Mouse (Mus musculus): ENCODE measurements around the gene Ptprd. TPM values are rescaled to one million over a fixed set of nuclear protein-coding genes. Genes with fewer than 3 reads are reported as not detected.

Ptprd gene
- polyA plus RNA-seq, 1 experiment from 2014 or later: 6.3 TPM

GRCm38 (mm10) chr4:75953349-75954060 is 2258.3 kb downstream of the Ptprd start:
- no peaks in the 10 kb centered on the region for H3K9me3 ChIP-seq (replicated peaks; ENCODE audit: control insufficient read depth, low read length)
- no peak for ATAC-seq (ENCODE audit: low read depth)
- no peak overlapping the region for H3K4me2 ChIP-seq (ENCODE audit: low read depth, low read length)
- WGBS (ENCODE audit: insufficient replicate concordance): 63% methylated on average over 6 of the region's 6 CpGs
- no peaks in the 10 kb centered on the region for H3K27me3 ChIP-seq (ENCODE audit: control insufficient read depth, insufficient read depth, low read depth, low read length)
- no peaks in the 10 kb centered on the region for H3K36me3 ChIP-seq (ENCODE audit: control insufficient read depth, insufficient read depth)
- no peaks in the 10 kb centered on the region for H3K4me1 ChIP-seq (ENCODE audit: control insufficient read depth, low read depth, low read length)
- no peak overlapping the region for H3K4me3 ChIP-seq (ENCODE audit: low read depth, low read length)
- no peak overlapping the region for H3K9ac ChIP-seq (ENCODE audit: low read depth, low read length)
- H3K27ac ChIP-seq (ENCODE audit: low read length): no peak overlapping the region

GRCm38 (mm10) chr4:75950582-75950981 is 2261.2 kb downstream of the Ptprd start:
- no peak overlapping the region for H3K4me2 ChIP-seq (ENCODE audit: low read depth, low read length)
- ATAC-seq (ENCODE audit: low read depth): no peak
- H3K9ac ChIP-seq (ENCODE audit: low read depth, low read length): no peak overlapping the region
- no peak overlapping the region for H3K27ac ChIP-seq (ENCODE audit: low read length)
- no peaks in the 10 kb centered on the region for H3K27me3 ChIP-seq (ENCODE audit: control insufficient read depth, insufficient read depth, low read depth, low read length)
- 66% methylated on average over 4 of the region's 4 CpGs for WGBS (ENCODE audit: insufficient replicate concordance)
- H3K36me3 ChIP-seq (ENCODE audit: control insufficient read depth, insufficient read depth): no peaks in the 10 kb centered on the region
- H3K4me1 ChIP-seq (ENCODE audit: control insufficient read depth, low read depth, low read length): no peaks in the 10 kb centered on the region
- no peak overlapping the region for H3K4me3 ChIP-seq (ENCODE audit: low read depth, low read length)
- no peaks in the 10 kb centered on the region for H3K9me3 ChIP-seq (replicated peaks; ENCODE audit: control insufficient read depth, low read length)

GRCm38 (mm10) chr4:75894871-75895270 is 2316.9 kb downstream of the Ptprd start:
- H3K4me2 ChIP-seq (ENCODE audit: low read depth, low read length): no peak overlapping the region
- H3K36me3 ChIP-seq (ENCODE audit: control insufficient read depth, insufficient read depth): no peaks in the 10 kb centered on the region
- H3K9me3 ChIP-seq (replicated peaks; ENCODE audit: control insufficient read depth, low read length): no peaks in the 10 kb centered on the region
- no peak overlapping the region for H3K9ac ChIP-seq (ENCODE audit: low read depth, low read length)
- no peak overlapping the region for H3K27ac ChIP-seq (ENCODE audit: low read length)
- ATAC-seq (ENCODE audit: low read depth): no peak
- no peaks in the 10 kb centered on the region for H3K27me3 ChIP-seq (ENCODE audit: control insufficient read depth, insufficient read depth, low read depth, low read length)
- H3K4me1 ChIP-seq (ENCODE audit: control insufficient read depth, low read depth, low read length): no peaks in the 10 kb centered on the region
- no peak overlapping the region for H3K4me3 ChIP-seq (ENCODE audit: low read depth, low read length)
- 51% methylated on average over 4 of the region's 4 CpGs for WGBS (ENCODE audit: insufficient replicate concordance)

Small RNA genes within 50 kb of the gene (microRNA-seq; reads per million reads assigned to microRNA genes)
- not detected for gene Gm23159

Data from liver, embryonic 16.5 days (tissue).